In the genomic region with DNA sequence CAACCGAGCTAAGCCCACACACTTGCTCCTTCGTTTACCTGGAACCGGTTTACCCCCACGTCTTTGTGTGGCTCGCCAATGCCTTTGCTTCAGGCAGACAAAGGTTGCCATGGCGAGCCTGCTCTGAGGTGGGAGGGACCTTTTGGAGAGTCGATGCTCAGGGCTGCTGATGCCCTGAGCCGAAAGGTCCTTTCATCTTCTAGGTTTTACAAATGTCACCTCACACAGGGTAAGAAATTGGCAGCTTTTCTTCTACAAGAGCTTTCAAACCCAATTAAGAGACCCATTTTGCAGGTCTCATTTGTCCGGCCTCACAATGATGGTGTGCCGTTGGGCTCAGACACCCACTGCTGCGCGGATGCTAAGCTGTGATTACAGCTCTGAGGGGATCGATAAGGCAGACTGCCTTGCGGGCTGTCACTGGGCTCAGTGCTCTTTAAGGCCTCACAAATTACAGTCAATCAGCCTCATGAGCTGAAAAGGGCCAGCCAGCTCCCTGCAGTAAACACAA, we compare ENCODE assay signal across 8 mouse cellular contexts. TPM values are rescaled to one million over a fixed set of nuclear protein-coding genes. Genes with fewer than 3 reads are reported as not detected.
DNase-seq lines count a peak whose midpoint lies in the region; ATAC-seq and TF ChIP-seq lines count a peak whose summit lies in the region.

No protein-coding gene starts in this region.

- TF ChIP-seq POLR2A in testis, adult 2 months (IDR thresholded peaks at IDR 0.05; ENCODE audit: control insufficient read depth, low read depth, low read length), result no peak

- TF ChIP-seq CTCF in testis, adult 2 months (IDR thresholded peaks at IDR 0.05; ENCODE audit: control insufficient read depth, insufficient read depth, insufficient replicate concordance, low read depth, low read length), result no peak

- H3K27ac ChIP-seq in testis, adult 2 months (ENCODE audit: control insufficient read depth, insufficient read depth, low read depth, low read length), result no peak overlapping the region
- H3K27ac ChIP-seq in liver, embryonic 12.5 days, result no peak overlapping the region

- DNase-seq in adrenal gland, postnatal 14 days, result peak; percentile 31
- DNase-seq in adrenal gland, adult 2 months, result no peak
- DNase-seq in testis, postnatal 10 days (ENCODE audit: low spot score), result no peak
- DNase-seq in ovary, postnatal 14 days (ENCODE audit: low spot score), result no peak
- DNase-seq in thymus, postnatal 14 days, result no peak
- DNase-seq in adipocyte (ENCODE audit: low spot score), result no peak

- peak overlapping the region; percentile 58 for H3K4me3 ChIP-seq in testis, adult 2 months (ENCODE audit: control insufficient read depth, low read depth, low read length)
- H3K4me3 ChIP-seq in liver, embryonic 12.5 days, result 0 out of 2 replicates have a peak overlapping the region, but pooled peaks have one; percentile 2

- H3K27me3 ChIP-seq in testis, adult 2 months (ENCODE audit: control insufficient read depth, insufficient read depth, low read length), result no peaks in the 10 kb centered on the region
- no peaks in the 10 kb centered on the region for H3K27me3 ChIP-seq in liver, embryonic 12.5 days (replicated peaks)

- H3K9me3 ChIP-seq in liver, embryonic 12.5 days (replicated peaks), result no peaks in the 10 kb centered on the region

- H3K9ac ChIP-seq in liver, embryonic 12.5 days, result peak overlapping the region; percentile 14; the same call in 1 of the 2 replicates

- peak; percentile 86 for ATAC-seq in liver, embryonic 12.5 days

- peak overlapping the region; percentile 50 for H3K4me2 ChIP-seq in liver, embryonic 12.5 days

- 11% methylated on average over 14 of the region's 14 CpGs for WGBS in liver, embryonic 12.5 days (ENCODE audit: insufficient replicate concordance)

- H3K36me3 ChIP-seq in testis, adult 2 months (ENCODE audit: control insufficient read depth, insufficient read depth, low read length), result no peaks in the 10 kb centered on the region
- H3K36me3 ChIP-seq in liver, embryonic 12.5 days, result no peaks in the 10 kb centered on the region

- H3K4me1 ChIP-seq in testis, adult 2 months (ENCODE audit: control insufficient read depth, insufficient read depth, low read length), result peaks cover 4% of the 10 kb centered on the region; the same call in 1 of the 2 replicates
- H3K4me1 ChIP-seq in liver, embryonic 12.5 days, result peaks cover 32% of the 10 kb centered on the region

RNA-seq across cellular contexts. Expression of a gene that starts 29.9 kb away (rescaled TPM):
- total RNA-seq in adrenal gland, postnatal 14 days (2021), result 66.4 and 68.7 TPM in 2 replicates
- 10 to 100 TPM; 46.1 to 86.5 TPM for total RNA-seq in adrenal gland, adult 2 months (2021)
- polyA plus RNA-seq in adrenal gland, adult 2 months (2012; rRNA removed), result 11.0 and 13.5 TPM in 2 replicates
- polyA plus RNA-seq in testis, adult 2 months (2012; rRNA removed), result 0.18 and 0.19 TPM in 2 replicates
- polyA plus RNA-seq in liver, embryonic 12.5 days (2016; fragmentation: Nextera tagmentation; extraction: Ambion mirVana), result 9.3 and 10.4 TPM in 2 replicates

RNA-seq across cellular contexts. Expression of a gene that starts 59.3 kb away (rescaled TPM):
- total RNA-seq in adrenal gland, postnatal 14 days (2021), result 8.0 and 9.2 TPM in 2 replicates
- total RNA-seq in adrenal gland, adult 2 months (2021), result 1 to 10 TPM; 1.3 to 2.7 TPM
- polyA plus RNA-seq in adrenal gland, adult 2 months (2012; rRNA removed), result 0.20 and 0.22 TPM in 2 replicates
- 15.0 and 21.1 TPM in 2 replicates for polyA plus RNA-seq in testis, adult 2 months (2012; rRNA removed)
- polyA plus RNA-seq in liver, embryonic 12.5 days (2016; fragmentation: Nextera tagmentation; extraction: Ambion mirVana), result 126 and 130 TPM in 2 replicates

Comparison
In these comparisons a context has a peak if more than half of its experiments do, and no peak if none do; other contexts are left out.
1. RNA of a gene that starts 59.3 kb away (polyA plus RNA-seq): 126 to 130 TPM in liver, embryonic 12.5 days and 15.0 to 21.1 TPM in testis, adult 2 months; 0.20 to 0.22 TPM in adrenal gland, adult 2 months; every median in the first group is over 10 times any median in the second.